Mouse (Mus musculus): ENCODE results near the gene Pygl. TPM values are rescaled to one million over a fixed set of nuclear protein-coding genes. Genes with fewer than 3 reads are reported as not detected.

Gene Pygl
- polyA plus RNA-seq (2015; fragmentation: Nextera tagmentation; extraction: Ambion mirVana) = 53.5 and 55.0 TPM in 2 replicates

DNA sequence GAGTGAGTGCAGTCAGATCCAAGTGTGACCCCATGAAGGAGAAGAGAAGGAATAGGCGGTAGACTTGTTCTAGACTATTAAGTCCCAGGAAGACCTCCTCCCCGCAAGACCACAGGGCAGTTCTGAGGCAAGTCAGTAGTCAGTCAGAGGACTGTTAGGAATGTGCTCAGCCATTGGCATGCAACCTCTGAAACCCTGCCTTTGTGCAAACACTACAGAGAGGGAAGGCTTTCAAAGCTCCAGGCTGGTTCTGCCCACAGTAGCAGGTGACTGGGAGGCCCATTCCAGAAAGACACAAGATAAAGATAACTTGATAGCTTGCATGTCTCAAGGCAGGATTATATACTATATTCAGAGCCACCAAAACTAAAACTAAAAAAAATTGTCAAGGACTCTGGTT is at the start of gene Pygl:
Pygl (minus strand) TSS at position 195 of the 400 bp plus-strand sequence.
- no peak for ATAC-seq (ENCODE audit: insufficient read depth, low FRiP score)
- Histone ChIP-seq H3K27me3 (ENCODE audit: control insufficient read depth, insufficient read depth, low read length) (no peaks in the 10 kb centered on the region), H3K4me3 (replicated peaks; ENCODE audit: low read length) (no peak within 1 kb of the TSS), H3K27ac (ENCODE audit: low read length) (no peak within 1 kb of the TSS), H3K9ac (ENCODE audit: low read length) (no peak within 1 kb of the TSS), H3K4me1 (ENCODE audit: control insufficient read depth, insufficient read depth, low read length) (peaks cover 12% of the 10 kb centered on the region), H3K4me2 (ENCODE audit: low read depth, low read length) (no peak within 1 kb of the TSS), H3K9me3 (replicated peaks; ENCODE audit: control insufficient read depth, low read length) (no peaks in the 10 kb centered on the region), H3K36me3 (ENCODE audit: control insufficient read depth, insufficient read depth, low read length) (no peaks in the 10 kb centered on the region)
- 65% methylated on average over 2 of the region's 2 CpGs for WGBS

DNA sequence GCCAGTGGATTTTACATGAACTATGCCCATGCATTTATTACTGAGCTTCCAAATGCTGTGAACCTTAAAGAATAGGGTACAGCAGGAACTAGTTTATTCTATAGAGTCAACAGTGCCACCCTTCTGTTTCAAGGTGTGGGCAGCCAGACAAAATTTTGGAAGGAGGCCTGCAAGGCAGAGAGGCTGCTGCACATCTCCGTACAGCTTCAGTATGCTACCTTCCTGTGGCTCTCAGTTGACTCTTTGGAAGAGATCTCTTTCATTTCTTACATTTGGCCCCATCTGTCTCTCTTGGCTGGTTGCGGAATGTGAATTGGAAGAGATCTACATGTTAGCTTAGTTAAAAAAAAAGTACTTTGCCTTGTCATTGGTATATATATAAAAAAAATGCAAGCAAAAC is 49.6 kb upstream of the Pygl start:
- H3K4me3 ChIP-seq (replicated peaks; ENCODE audit: low read length) = no peak overlapping the region
- no peaks in the 10 kb centered on the region for H3K4me1 ChIP-seq (ENCODE audit: control insufficient read depth, insufficient read depth, low read length)
- H3K4me2 ChIP-seq (ENCODE audit: low read depth, low read length) = no peak overlapping the region
- ATAC-seq (ENCODE audit: insufficient read depth, low FRiP score) = no peak
- H3K9me3 ChIP-seq (replicated peaks; ENCODE audit: control insufficient read depth, low read length) = no peaks in the 10 kb centered on the region
- no peaks in the 10 kb centered on the region for H3K36me3 ChIP-seq (ENCODE audit: control insufficient read depth, insufficient read depth, low read length)
- no peak overlapping the region for H3K27ac ChIP-seq (ENCODE audit: low read length)
- 89% methylated on average over 2 of the region's 2 CpGs for WGBS
- no peak overlapping the region for H3K9ac ChIP-seq (ENCODE audit: low read length)
- no peaks in the 10 kb centered on the region for H3K27me3 ChIP-seq (ENCODE audit: control insufficient read depth, insufficient read depth, low read length)

DNA sequence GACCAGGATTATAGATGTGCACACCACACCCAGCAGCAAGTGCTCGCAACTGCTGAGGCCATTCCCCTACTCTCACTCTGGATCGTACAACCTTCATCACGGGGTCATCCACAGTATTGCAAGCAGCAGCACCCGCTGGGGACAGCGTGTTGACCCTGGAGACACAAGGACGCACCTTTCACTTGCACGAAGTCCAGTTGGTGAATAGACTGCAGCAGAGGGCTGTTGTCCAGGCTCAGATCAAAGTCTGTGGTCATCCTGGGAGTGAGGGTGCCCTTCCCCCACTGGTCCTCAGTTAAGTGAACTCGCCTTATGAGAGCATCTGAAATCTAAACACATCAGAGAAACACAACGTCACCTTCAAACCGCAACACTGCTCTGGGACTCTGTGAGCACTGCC is 49.1 kb upstream of the Pygl start:
- Histone ChIP-seq H3K9me3 (replicated peaks; ENCODE audit: control insufficient read depth, low read length) (no peaks in the 10 kb centered on the region), H3K36me3 (ENCODE audit: control insufficient read depth, insufficient read depth, low read length) (no peaks in the 10 kb centered on the region), H3K4me1 (ENCODE audit: control insufficient read depth, insufficient read depth, low read length) (no peaks in the 10 kb centered on the region), H3K9ac (ENCODE audit: low read length) (no peak overlapping the region), H3K4me3 (replicated peaks; ENCODE audit: low read length) (no peak overlapping the region), H3K27ac (ENCODE audit: low read length) (no peak overlapping the region), H3K27me3 (ENCODE audit: control insufficient read depth, insufficient read depth, low read length) (no peaks in the 10 kb centered on the region), H3K4me2 (ENCODE audit: low read depth, low read length) (no peak overlapping the region)
- WGBS = 74% methylated on average over 10 of the region's 10 CpGs
- ATAC-seq (ENCODE audit: insufficient read depth, low FRiP score) = no peak

DNA sequence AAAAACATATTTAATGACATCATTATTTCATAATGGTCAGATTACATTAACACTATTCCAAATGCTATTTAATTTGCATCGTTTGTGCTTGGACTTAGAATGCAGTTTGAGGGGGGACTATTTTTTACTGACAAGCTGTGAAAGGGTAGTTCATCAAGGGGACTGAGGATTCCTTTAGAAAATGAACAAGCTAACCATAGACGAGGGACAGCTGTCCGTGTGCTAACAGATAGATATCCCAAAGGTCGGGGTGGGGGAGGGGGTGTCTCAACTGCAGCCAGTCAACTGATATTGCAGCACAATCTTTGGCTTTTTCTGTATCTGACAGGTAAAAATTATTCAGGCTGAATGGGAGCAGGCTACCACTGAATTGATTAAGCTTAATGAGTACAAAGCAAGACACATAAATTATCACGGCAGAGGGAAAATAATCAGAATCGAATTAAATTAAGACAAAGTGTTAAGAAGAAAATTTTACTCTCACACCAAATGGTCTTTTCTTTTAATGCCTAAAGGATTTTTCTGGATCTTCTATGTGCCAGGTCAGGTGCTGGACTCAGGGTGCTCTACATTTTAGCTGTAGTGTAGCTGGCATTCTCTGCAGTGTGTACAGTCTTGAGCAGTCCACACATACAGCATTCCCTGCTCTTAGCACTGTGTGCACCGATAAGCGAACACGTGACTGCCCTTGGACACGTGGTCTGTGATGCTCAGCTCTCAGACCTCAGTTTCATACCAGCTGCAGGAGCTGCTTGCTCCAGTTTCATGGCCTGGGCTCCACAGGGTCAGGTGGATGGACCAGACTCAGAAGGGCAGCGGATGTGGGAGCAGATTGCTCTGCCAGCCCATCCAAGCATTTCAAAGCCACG is 46.0 kb upstream of the Pygl start:
- no peak for ATAC-seq (ENCODE audit: insufficient read depth, low FRiP score)
- no peaks in the 10 kb centered on the region for H3K27me3 ChIP-seq (ENCODE audit: control insufficient read depth, insufficient read depth, low read length)
- H3K27ac ChIP-seq (ENCODE audit: low read length) = no peak overlapping the region
- WGBS = 63% methylated on average over 12 of the region's 12 CpGs
- no peak overlapping the region for H3K4me3 ChIP-seq (replicated peaks; ENCODE audit: low read length)
- no peaks in the 10 kb centered on the region for H3K9me3 ChIP-seq (replicated peaks; ENCODE audit: control insufficient read depth, low read length)
- H3K4me2 ChIP-seq (ENCODE audit: low read depth, low read length) = no peak overlapping the region
- H3K36me3 ChIP-seq (ENCODE audit: control insufficient read depth, insufficient read depth, low read length) = no peaks in the 10 kb centered on the region
- H3K4me1 ChIP-seq (ENCODE audit: control insufficient read depth, insufficient read depth, low read length) = no peaks in the 10 kb centered on the region
- H3K9ac ChIP-seq (ENCODE audit: low read length) = no peak overlapping the region

DNA sequence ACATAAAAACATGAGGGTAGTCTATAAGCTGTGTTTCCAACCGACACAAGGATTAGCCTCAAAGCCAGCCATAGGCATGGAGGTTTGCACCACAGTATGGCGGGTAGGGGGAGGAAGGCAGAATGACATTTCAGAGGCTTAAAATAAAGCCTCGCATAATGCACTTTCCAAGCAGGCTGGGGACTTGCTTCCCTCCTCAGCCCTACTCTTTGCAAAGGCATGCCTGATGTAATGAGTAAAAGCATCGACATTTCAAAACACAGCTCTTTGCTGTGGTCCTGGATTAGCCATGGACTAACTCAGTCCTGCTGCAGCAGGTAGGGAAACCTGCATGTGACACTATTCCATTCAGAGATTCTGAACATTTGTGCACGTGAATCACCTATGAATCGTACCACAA is 38.4 kb upstream of the Pygl start:
- H3K4me1 ChIP-seq (ENCODE audit: control insufficient read depth, insufficient read depth, low read length) = no peaks in the 10 kb centered on the region
- H3K4me3 ChIP-seq (replicated peaks; ENCODE audit: low read length) = no peak overlapping the region
- no peak overlapping the region for H3K4me2 ChIP-seq (ENCODE audit: low read depth, low read length)
- no peaks in the 10 kb centered on the region for H3K27me3 ChIP-seq (ENCODE audit: control insufficient read depth, insufficient read depth, low read length)
- no peak overlapping the region for H3K27ac ChIP-seq (ENCODE audit: low read length)
- ATAC-seq (ENCODE audit: insufficient read depth, low FRiP score) = no peak
- WGBS = 71% methylated on average over 6 of the region's 6 CpGs
- no peaks in the 10 kb centered on the region for H3K36me3 ChIP-seq (ENCODE audit: control insufficient read depth, insufficient read depth, low read length)
- no peaks in the 10 kb centered on the region for H3K9me3 ChIP-seq (replicated peaks; ENCODE audit: control insufficient read depth, low read length)
- no peak overlapping the region for H3K9ac ChIP-seq (ENCODE audit: low read length)

DNA sequence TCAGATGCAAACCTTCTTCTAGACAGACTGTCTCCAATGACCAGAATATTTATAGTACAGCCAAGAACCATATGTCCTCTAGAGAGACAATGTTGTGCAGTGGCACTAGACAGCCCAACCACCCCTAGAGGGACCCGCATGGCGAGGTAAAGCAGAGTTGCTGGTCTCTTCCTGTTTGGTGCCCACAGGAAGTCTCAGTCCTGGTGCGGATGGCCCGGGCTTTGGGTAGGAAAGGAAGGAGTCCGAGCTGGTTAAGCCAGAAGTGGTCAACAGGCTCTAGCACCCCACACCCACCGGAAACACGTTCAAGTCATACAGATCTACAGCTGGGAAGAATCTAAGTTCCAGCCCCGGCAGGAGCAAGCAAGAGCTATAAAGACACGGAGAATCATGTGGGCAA is 36.0 kb upstream of the Pygl start:
- H3K27me3 ChIP-seq (ENCODE audit: control insufficient read depth, insufficient read depth, low read length) = no peaks in the 10 kb centered on the region
- H3K4me3 ChIP-seq (replicated peaks; ENCODE audit: low read length) = no peak overlapping the region
- ATAC-seq (ENCODE audit: insufficient read depth, low FRiP score) = no peak
- 84% methylated on average over 9 of the region's 9 CpGs for WGBS
- no peaks in the 10 kb centered on the region for H3K9me3 ChIP-seq (replicated peaks; ENCODE audit: control insufficient read depth, low read length)
- H3K4me1 ChIP-seq (ENCODE audit: control insufficient read depth, insufficient read depth, low read length) = no peaks in the 10 kb centered on the region
- H3K9ac ChIP-seq (ENCODE audit: low read length) = no peak overlapping the region
- no peak overlapping the region for H3K27ac ChIP-seq (ENCODE audit: low read length)
- no peaks in the 10 kb centered on the region for H3K36me3 ChIP-seq (ENCODE audit: control insufficient read depth, insufficient read depth, low read length)
- H3K4me2 ChIP-seq (ENCODE audit: low read depth, low read length) = no peak overlapping the region

DNA sequence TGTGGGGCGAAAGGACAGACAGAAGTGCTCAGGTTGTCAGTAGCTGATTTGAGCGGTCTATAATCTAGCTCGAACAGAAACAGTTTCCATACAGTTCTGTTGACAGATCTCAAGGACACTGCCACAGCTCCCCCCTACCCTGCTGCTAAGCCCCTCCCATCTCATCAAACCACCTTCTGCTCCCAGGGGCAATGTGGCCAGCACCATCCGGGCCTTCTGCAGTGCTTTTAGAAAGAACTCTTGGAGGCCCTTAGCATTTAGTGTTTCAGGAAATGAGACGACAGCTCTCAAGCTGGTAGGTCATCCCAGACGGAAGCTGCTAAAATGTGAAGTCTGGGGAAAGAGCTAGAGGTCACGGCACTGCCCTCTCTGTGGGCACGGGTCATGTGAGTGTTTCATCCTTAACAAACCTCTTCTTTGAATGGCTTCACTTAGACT is 35.2 kb upstream of the Pygl start:
- H3K9me3 ChIP-seq (replicated peaks; ENCODE audit: control insufficient read depth, low read length) = no peaks in the 10 kb centered on the region
- no peaks in the 10 kb centered on the region for H3K27me3 ChIP-seq (ENCODE audit: control insufficient read depth, insufficient read depth, low read length)
- no peak overlapping the region for H3K9ac ChIP-seq (ENCODE audit: low read length)
- WGBS = 48% methylated on average over 8 of the region's 8 CpGs
- H3K27ac ChIP-seq (ENCODE audit: low read length) = no peak overlapping the region
- H3K4me1 ChIP-seq (ENCODE audit: control insufficient read depth, insufficient read depth, low read length) = no peaks in the 10 kb centered on the region
- H3K4me3 ChIP-seq (replicated peaks; ENCODE audit: low read length) = no peak overlapping the region
- no peak for ATAC-seq (ENCODE audit: insufficient read depth, low FRiP score)
- H3K36me3 ChIP-seq (ENCODE audit: control insufficient read depth, insufficient read depth, low read length) = no peaks in the 10 kb centered on the region
- no peak overlapping the region for H3K4me2 ChIP-seq (ENCODE audit: low read depth, low read length)

DNA sequence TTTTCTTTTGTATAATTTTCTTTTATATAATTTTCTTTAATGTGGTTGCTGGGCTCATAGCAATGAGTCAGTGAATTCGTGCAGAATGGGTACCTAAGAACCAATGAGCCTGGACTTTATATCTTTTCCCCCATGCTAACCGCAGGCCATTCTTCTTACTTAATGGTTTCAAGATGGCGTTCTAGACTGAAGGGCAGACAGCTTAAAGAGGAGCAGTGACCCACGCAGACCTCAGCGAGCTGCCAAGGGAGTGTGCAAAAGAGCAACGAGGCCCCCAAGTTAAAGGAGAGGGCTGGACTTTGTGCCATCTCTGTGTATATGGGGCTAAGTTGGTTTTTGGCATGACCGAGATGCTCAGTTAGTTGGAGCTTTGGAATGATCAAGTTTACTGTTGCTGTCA is 32.4 kb upstream of the Pygl start:
- Histone ChIP-seq H3K27ac (ENCODE audit: low read length) (no peak overlapping the region), H3K9me3 (replicated peaks; ENCODE audit: control insufficient read depth, low read length) (no peaks in the 10 kb centered on the region), H3K36me3 (ENCODE audit: control insufficient read depth, insufficient read depth, low read length) (no peaks in the 10 kb centered on the region), H3K27me3 (ENCODE audit: control insufficient read depth, insufficient read depth, low read length) (no peaks in the 10 kb centered on the region), H3K4me3 (replicated peaks; ENCODE audit: low read length) (no peak overlapping the region), H3K4me1 (ENCODE audit: control insufficient read depth, insufficient read depth, low read length) (no peaks in the 10 kb centered on the region), H3K9ac (ENCODE audit: low read length) (no peak overlapping the region), H3K4me2 (ENCODE audit: low read depth, low read length) (no peak overlapping the region)
- 84% methylated on average over 7 of the region's 7 CpGs for whole genome bisulfite sequencing
- no peak for ATAC-seq (ENCODE audit: insufficient read depth, low FRiP score)

DNA sequence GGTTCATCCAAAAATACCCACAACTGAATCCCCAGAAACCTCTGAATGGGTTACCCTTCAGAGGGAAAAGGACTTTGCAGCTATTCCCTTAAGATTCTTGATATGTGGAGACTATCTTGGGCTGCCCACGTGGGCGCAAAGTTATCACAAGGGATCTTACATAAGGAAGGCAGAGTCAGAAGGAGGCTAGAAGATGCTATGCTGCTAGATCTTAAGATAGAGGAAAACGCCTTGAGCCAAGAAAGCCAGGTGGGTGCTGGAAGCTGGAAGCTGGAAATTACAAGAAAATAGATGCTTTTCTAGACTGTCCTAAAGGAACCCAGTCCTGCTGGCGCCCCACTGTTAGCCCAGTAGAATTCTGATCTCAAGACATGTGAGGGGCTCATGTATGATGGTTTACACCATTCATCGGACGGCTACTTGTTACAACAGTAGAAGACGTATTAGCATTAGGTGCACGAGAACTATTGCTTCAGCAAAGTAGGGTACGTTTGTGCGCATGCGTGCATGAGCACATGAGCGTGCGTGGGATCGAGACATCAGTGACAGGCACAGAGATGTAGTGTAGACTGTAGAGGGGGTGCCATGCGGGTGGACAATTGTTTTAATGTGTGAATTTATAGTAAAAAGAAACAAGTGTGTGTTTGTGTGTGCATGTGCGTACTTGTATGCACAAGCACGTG is 31.1 kb upstream of the Pygl start:
- Histone ChIP-seq H3K4me1 (ENCODE audit: control insufficient read depth, insufficient read depth, low read length) (no peaks in the 10 kb centered on the region), H3K36me3 (ENCODE audit: control insufficient read depth, insufficient read depth, low read length) (no peaks in the 10 kb centered on the region), H3K4me2 (ENCODE audit: low read depth, low read length) (no peak overlapping the region), H3K27me3 (ENCODE audit: control insufficient read depth, insufficient read depth, low read length) (no peaks in the 10 kb centered on the region), H3K9ac (ENCODE audit: low read length) (no peak overlapping the region), H3K4me3 (replicated peaks; ENCODE audit: low read length) (no peak overlapping the region), H3K9me3 (replicated peaks; ENCODE audit: control insufficient read depth, low read length) (no peaks in the 10 kb centered on the region), H3K27ac (ENCODE audit: low read length) (no peak overlapping the region)
- no peak for ATAC-seq (ENCODE audit: insufficient read depth, low FRiP score)
- WGBS = 90% methylated on average over 17 of the region's 17 CpGs

All from stomach, embryonic 16.5 days (tissue).